Mouse (Mus musculus): ENCODE measurements around the gene Nccrp1. TPM values are rescaled to one million over a fixed set of nuclear protein-coding genes. Genes with fewer than 3 reads are reported as not detected.

Nccrp1 gene
- polyA plus RNA-seq, 1 experiment = 0.28 TPM

DNA sequence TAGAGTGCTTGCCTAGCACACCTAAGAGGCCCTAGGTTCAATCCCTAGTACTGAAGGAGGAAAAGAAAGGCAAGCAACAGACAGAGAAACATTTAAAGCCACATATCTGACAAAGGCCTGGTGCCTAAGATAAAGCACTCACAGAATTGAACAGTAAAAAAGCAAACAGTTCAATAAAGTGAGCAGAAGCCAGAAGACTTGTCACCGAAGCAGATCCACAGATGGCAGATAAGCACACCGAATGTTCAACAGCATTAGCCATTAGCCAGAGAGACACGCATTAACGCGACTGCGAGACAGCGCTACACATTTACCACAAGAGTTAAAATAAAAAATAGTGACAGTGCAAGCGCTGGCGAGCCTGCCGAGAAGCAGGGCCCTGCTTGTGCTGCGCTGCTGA, 35.8 kb upstream of the Nccrp1 start:
- H3K4me1 ChIP-seq = peaks cover 97% of the 10 kb centered on the region
- no peak overlapping the region for H3K4me3 ChIP-seq (replicated peaks)
- no peaks in the 10 kb centered on the region for H3K27me3 ChIP-seq (replicated peaks)
- peaks cover 3% of the 10 kb centered on the region; the same call in 1 of the 2 replicates for H3K9me3 ChIP-seq
- peaks cover 18% of the 10 kb centered on the region for H3K36me3 ChIP-seq (replicated peaks; ENCODE audit: low read length)
- no peak for TF ChIP-seq GATA1 (IDR thresholded peaks at IDR 0.05; ENCODE audit: borderline replicate concordance, low read length)
- no peak for TF ChIP-seq FLI1 (IDR thresholded peaks at IDR 0.05; ENCODE audit: low read length)

DNA sequence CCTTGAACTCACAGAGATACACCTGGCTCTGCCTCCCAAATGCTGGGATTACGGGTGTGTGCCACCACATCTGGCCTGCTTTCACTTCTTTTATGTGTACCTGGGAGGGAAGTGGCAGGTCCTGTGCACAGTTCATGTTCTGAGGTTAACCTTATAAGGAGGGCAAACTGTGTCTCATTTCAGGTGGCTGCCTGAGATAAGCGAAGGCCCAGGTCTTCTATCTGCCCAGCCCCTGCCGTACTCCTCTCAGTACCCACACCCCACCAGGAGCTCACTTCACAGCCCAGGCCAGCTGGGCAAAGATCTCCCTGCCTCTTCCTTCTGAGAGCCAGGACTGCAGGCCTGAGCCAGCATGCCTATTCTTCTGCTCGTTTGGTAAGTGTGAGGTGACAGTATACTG, 34.7 kb upstream of the Nccrp1 start:
- no peak for TF ChIP-seq FLI1 (IDR thresholded peaks at IDR 0.05; ENCODE audit: low read length)
- no peak for TF ChIP-seq GATA1 (IDR thresholded peaks at IDR 0.05; ENCODE audit: borderline replicate concordance, low read length)

GRCm38 (mm10) chr7:28579826-28580225, 32.8 kb upstream of the Nccrp1 start:
- TF ChIP-seq GATA1 (IDR thresholded peaks at IDR 0.05; ENCODE audit: borderline replicate concordance, low read length) (no peak), FLI1 (IDR thresholded peaks at IDR 0.05; ENCODE audit: low read length) (no peak)
- peaks cover 18% of the 10 kb centered on the region for H3K36me3 ChIP-seq (replicated peaks; ENCODE audit: low read length)

More for the DNA sequence above, 34.7 kb upstream of the Nccrp1 start:
- peaks cover 97% of the 10 kb centered on the region for H3K4me1 ChIP-seq
- peaks cover 18% of the 10 kb centered on the region for H3K36me3 ChIP-seq (replicated peaks; ENCODE audit: low read length)
- no peaks in the 10 kb centered on the region for H3K27me3 ChIP-seq (replicated peaks)
- no peak overlapping the region for H3K4me3 ChIP-seq (replicated peaks)
- H3K9me3 ChIP-seq = peaks cover 3% of the 10 kb centered on the region; the same call in 1 of the 2 replicates

GRCm38 (mm10) chr7:28578543-28579053, 31.5 kb upstream of the Nccrp1 start:
- Histone ChIP-seq H3K4me3 (replicated peaks) (no peak overlapping the region), H3K27me3 (replicated peaks) (no peaks in the 10 kb centered on the region), H3K36me3 (replicated peaks; ENCODE audit: low read length) (peaks cover 18% of the 10 kb centered on the region)

More at GRCm38 (mm10) chr7:28579826-28580225, 32.8 kb upstream of the Nccrp1 start:
- H3K4me1 ChIP-seq = peaks cover 98% of the 10 kb centered on the region
- H3K4me3 ChIP-seq (replicated peaks) = peak overlapping the region; percentile 54
- peaks cover 3% of the 10 kb centered on the region; the same call in 1 of the 2 replicates for H3K9me3 ChIP-seq
- no peaks in the 10 kb centered on the region for H3K27me3 ChIP-seq (replicated peaks)

GRCm38 (mm10) chr7:28577826-28578542, 30.9 kb upstream of the Nccrp1 start:
- Histone ChIP-seq H3K4me3 (replicated peaks) (peak overlapping the region; percentile 5), H3K36me3 (replicated peaks; ENCODE audit: low read length) (peaks cover 18% of the 10 kb centered on the region), H3K9me3 (peaks cover 3% of the 10 kb centered on the region; the same call in 1 of the 2 replicates), H3K27me3 (replicated peaks) (no peaks in the 10 kb centered on the region), H3K4me1 (peaks cover 98% of the 10 kb centered on the region)
- TF ChIP-seq FLI1 (IDR thresholded peaks at IDR 0.05; ENCODE audit: low read length) (no peak), GATA1 (IDR thresholded peaks at IDR 0.05; ENCODE audit: borderline replicate concordance, low read length) (no peak)

More at GRCm38 (mm10) chr7:28578543-28579053, 31.5 kb upstream of the Nccrp1 start:
- TF ChIP-seq FLI1 (IDR thresholded peaks at IDR 0.05; ENCODE audit: low read length) (no peak), GATA1 (IDR thresholded peaks at IDR 0.05; ENCODE audit: borderline replicate concordance, low read length) (no peak)
- Histone ChIP-seq H3K9me3 (peaks cover 3% of the 10 kb centered on the region; the same call in 1 of the 2 replicates), H3K4me1 (peaks cover 98% of the 10 kb centered on the region)

- Histone ChIP-seq H3K27me3 (replicated peaks) (no peaks in the 10 kb centered on the region), H3K9me3 (peaks cover 3% of the 10 kb centered on the region; the same call in 1 of the 2 replicates), H3K4me3 (replicated peaks) (no peak overlapping the region), H3K4me1 (peaks cover 95% of the 10 kb centered on the region), H3K36me3 (replicated peaks; ENCODE audit: low read length) (peaks cover 16% of the 10 kb centered on the region)
- TF ChIP-seq GATA1 (IDR thresholded peaks at IDR 0.05; ENCODE audit: borderline replicate concordance, low read length) (no peak), FLI1 (IDR thresholded peaks at IDR 0.05; ENCODE audit: low read length) (no peak)
Measured at GRCm38 (mm10) chr7:28576271-28576914, 29.3 kb upstream of the Nccrp1 start.

DNA sequence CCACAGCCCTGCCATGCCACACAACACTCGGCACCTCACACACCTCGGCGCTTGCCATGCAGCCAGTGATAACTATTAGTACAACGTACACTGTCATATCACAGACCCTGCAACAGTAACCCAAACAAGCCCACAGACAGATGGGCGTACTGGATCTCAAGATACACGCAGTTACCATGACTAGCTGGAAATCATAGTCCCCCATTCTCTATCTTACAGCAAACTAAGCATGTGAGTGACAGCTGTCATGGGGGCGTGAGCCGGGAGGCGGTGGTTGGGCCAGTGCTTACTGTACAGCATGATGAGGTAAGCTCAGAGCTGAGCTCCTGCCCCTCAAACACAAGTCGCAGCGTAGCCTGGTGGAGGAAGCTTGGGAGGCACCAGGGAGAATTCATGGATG, 28.5 kb upstream of the Nccrp1 start:
- peaks cover 97% of the 10 kb centered on the region for H3K4me1 ChIP-seq
- H3K9me3 ChIP-seq = no peaks in the 10 kb centered on the region
- H3K4me3 ChIP-seq (replicated peaks) = no peak overlapping the region
- TF ChIP-seq GATA1 (IDR thresholded peaks at IDR 0.05; ENCODE audit: borderline replicate concordance, low read length) (no peak), FLI1 (IDR thresholded peaks at IDR 0.05; ENCODE audit: low read length) (no peak)
- H3K27me3 ChIP-seq (replicated peaks) = no peaks in the 10 kb centered on the region
- peaks cover 9% of the 10 kb centered on the region for H3K36me3 ChIP-seq (replicated peaks; ENCODE audit: low read length)

DNA sequence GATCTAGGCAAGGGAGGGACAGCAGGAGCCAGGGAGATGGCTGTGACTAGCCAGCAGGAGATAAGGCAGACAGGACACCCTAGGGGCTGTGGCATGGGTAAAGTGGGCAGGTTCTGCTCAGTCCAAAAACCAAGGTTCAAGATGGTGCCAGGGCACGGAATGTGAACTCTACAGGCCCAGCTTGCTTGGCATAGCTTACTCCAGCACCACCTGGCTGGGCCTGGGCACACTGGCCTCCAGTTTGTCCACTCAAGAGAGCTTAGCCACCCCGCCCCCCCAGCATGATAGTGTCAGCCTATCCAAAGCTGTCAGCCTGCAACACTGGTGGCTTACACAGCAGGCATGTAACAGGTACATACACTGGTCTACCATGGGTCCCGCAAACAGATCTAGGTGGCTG, 26.2 kb upstream of the Nccrp1 start:
- Histone ChIP-seq H3K4me1 (peaks cover 82% of the 10 kb centered on the region), H3K36me3 (replicated peaks; ENCODE audit: low read length) (peaks cover 14% of the 10 kb centered on the region)
- TF ChIP-seq GATA1 (IDR thresholded peaks at IDR 0.05; ENCODE audit: borderline replicate concordance, low read length) = no peak
- TF ChIP-seq FLI1 (IDR thresholded peaks at IDR 0.05; ENCODE audit: low read length) = no peak

DNA sequence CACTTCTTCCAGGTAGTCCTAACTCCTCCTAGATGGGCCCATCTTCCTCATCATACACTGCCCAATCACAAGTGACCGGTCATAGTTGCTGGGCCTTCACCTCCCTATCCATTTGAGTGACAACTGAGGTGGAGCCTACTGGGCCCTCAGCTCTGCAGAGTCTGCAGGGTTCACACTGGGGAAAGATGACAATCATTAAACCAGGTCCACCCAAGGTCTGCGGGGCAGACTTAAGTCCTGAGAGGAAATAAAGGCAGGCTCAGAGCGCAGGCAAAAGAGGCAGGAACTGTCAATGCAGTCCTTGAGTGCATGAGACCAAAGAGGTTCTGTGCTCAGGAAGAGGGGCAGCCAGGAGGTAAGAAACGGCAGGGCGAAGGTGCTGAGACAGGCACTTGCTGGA, 25.6 kb upstream of the Nccrp1 start:
- H3K4me1 ChIP-seq = peaks cover 82% of the 10 kb centered on the region
- H3K4me3 ChIP-seq (replicated peaks) = no peak overlapping the region
- H3K27me3 ChIP-seq (replicated peaks) = no peaks in the 10 kb centered on the region
- no peak for TF ChIP-seq FLI1 (IDR thresholded peaks at IDR 0.05; ENCODE audit: low read length)
- no peaks in the 10 kb centered on the region for H3K9me3 ChIP-seq
- peaks cover 19% of the 10 kb centered on the region for H3K36me3 ChIP-seq (replicated peaks; ENCODE audit: low read length)

More for the DNA sequence above, 26.2 kb upstream of the Nccrp1 start:
- no peak overlapping the region for H3K4me3 ChIP-seq (replicated peaks)
- no peaks in the 10 kb centered on the region for H3K9me3 ChIP-seq
- no peaks in the 10 kb centered on the region for H3K27me3 ChIP-seq (replicated peaks)

All from megakaryocyte, embryonic 14.5 days (primary cell).